Mouse (Mus musculus) intestine, postnatal 0 days (tissue): ENCODE data around the gene Perp. TPM values are rescaled to one million over a fixed set of nuclear protein-coding genes. Genes with fewer than 3 reads are reported as not detected.

Source experiments
- ATAC-seq: fragments of 200-750 bp; cut with Nextera tagmentation; 2 replicates; pipeline ENCODE4 v1.8.0; 2017; ENCODE audit warnings: mild to moderate bottlenecking, moderate TSS enrichment, moderate library complexity
- H3K27ac ChIP-seq: fragments of 300-500 bp; sonication (generic); 2 replicates; pipeline ENCODE4 v1.5.1; 2014; ENCODE audit warnings: mild to moderate bottlenecking, low read depth, low read length, moderate library complexity
- H3K27me3 ChIP-seq: fragments of 300-500 bp; sonication (generic); replicated peaks from 2 replicates; pipeline ENCODE4 v1.6.1; 2014; ENCODE audit warnings: low read length, mixed read lengths; ENCODE audit not compliant: control insufficient read depth, insufficient read depth
- H3K36me3 ChIP-seq: fragments of 300-500 bp; sonication (generic); 2 replicates; pipeline ENCODE4 v1.6.1; 2014; ENCODE audit warnings: mild to moderate bottlenecking, moderate library complexity; ENCODE audit not compliant: control insufficient read depth, insufficient read depth
- H3K4me1 ChIP-seq: fragments of 300-500 bp; sonication (generic); replicated peaks from 2 replicates; pipeline ENCODE4 v1.6.1; 2014; ENCODE audit warnings: antibody characterized with exemption, low read length, mixed read lengths; ENCODE audit not compliant: control insufficient read depth, insufficient read depth
- H3K4me2 ChIP-seq: fragments of 300-500 bp; sonication (generic); replicated peaks from 2 replicates; pipeline ENCODE4 v1.6.1; 2014; ENCODE audit warnings: low read depth, mild to moderate bottlenecking, moderate library complexity
- H3K4me3 ChIP-seq: fragments of 300-500 bp; sonication (generic); 2 replicates; pipeline ENCODE4 v1.5.1; 2014; ENCODE audit warnings: low read depth, low read length
- H3K9ac ChIP-seq: fragments of 300-500 bp; sonication (generic); 2 replicates; pipeline ENCODE4 v1.6.1; 2014; ENCODE audit warnings: mild to moderate bottlenecking, low read depth, low read length
- H3K9me3 ChIP-seq: fragments of 300-500 bp; sonication (generic); 2 replicates; pipeline ENCODE4 v1.6.1; 2016; ENCODE audit warnings: mixed run types; ENCODE audit not compliant: control insufficient read depth
- CTCF ChIP-seq: sonication (generic); IDR thresholded peaks from 2 replicates; pipeline ENCODE4 v1.5.1; 2016; ENCODE audit warnings: low read depth, mild to moderate bottlenecking, control low read depth, antibody characterized with exemption, moderate library complexity
- WGBS: fragments of 180-500 bp; shearing (Covaris S2); extraction: QIAGEN DNeasy Blood & Tissue Kit; methylation state at CpG from one replicate; pipeline ENCODE4 v1.1.7; 2014; 5-methylcytosine and 5-hydroxymethylcytosine counted together
- polyA plus RNA-seq: library from polyadenylated mRNA; unstranded; fragments of >200 nt; fragmentation: Nextera tagmentation; extraction: Ambion mirVana; gene quantifications from 2 replicates; pipeline ENCODE4 v1.2.1, GENCODE M21; 2015

Perp gene
- polyA plus RNA-seq, 1 experiment from 2014 or later: 223 TPM

- TF ChIP-seq CTCF: no peak
- 25% methylated on average over 2 of the region's 2 CpGs for WGBS
- H3K27ac ChIP-seq: no peak overlapping the region
Measured at GRCm38 (mm10) chr10:18870990-18871389, 26.2 kb downstream of the Perp start.

GRCm38 (mm10) chr10:18876211-18876610 lies 31.4 kb downstream of the Perp start:
- H3K9me3 ChIP-seq: no peaks in the 10 kb centered on the region
- TF ChIP-seq CTCF: no peak
- 20% methylated on average over 1 of the region's 1 CpGs for WGBS
- H3K27me3 ChIP-seq: no peaks in the 10 kb centered on the region
- no peak overlapping the region for H3K4me2 ChIP-seq
- no peak for ATAC-seq
- H3K4me1 ChIP-seq: no peaks in the 10 kb centered on the region
- H3K27ac ChIP-seq: no peak overlapping the region
- H3K4me3 ChIP-seq: no peak overlapping the region
- H3K9ac ChIP-seq: no peak overlapping the region
- no peaks in the 10 kb centered on the region for H3K36me3 ChIP-seq

More at GRCm38 (mm10) chr10:18870990-18871389, 26.2 kb downstream of the Perp start:
- Histone ChIP-seq H3K4me3 (no peak overlapping the region), H3K4me1 (no peaks in the 10 kb centered on the region; the same call in 1 of the 2 replicates), H3K9ac (no peak overlapping the region), H3K27me3 (no peaks in the 10 kb centered on the region), H3K9me3 (no peaks in the 10 kb centered on the region), H3K4me2 (no peak overlapping the region), H3K36me3 (no peaks in the 10 kb centered on the region)
- no peak for ATAC-seq

- no peak for TF ChIP-seq CTCF
- Histone ChIP-seq H3K4me3 (no peak overlapping the region), H3K9ac (no peak overlapping the region), H3K9me3 (no peaks in the 10 kb centered on the region), H3K36me3 (no peaks in the 10 kb centered on the region), H3K27me3 (no peaks in the 10 kb centered on the region), H3K4me2 (no peak overlapping the region), H3K4me1 (no peaks in the 10 kb centered on the region), H3K27ac (no peak overlapping the region)
- WGBS: 78% methylated on average over 6 of the region's 6 CpGs
- no peak for ATAC-seq
Measured at GRCm38 (mm10) chr10:18878111-18878510, 33.3 kb downstream of the Perp start.

DNA sequence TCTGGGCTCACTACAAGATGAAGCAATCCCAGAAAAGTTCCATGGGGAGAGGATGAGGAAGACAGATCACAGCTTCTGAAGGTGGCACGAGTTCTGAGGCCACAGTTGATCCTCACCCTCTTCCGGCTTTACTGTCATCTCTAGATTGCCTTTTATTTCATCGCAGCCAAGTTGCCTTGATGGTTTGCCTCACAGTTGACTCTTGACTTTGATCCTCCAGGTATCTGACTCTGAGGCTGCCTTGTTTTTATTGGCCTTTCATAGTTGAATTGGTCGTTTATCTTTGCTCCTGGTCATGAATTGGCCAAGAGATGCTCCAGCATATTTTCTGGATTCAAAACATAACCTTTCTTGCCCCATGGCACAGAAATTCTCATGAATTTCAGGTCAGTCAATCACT lies 34.3 kb downstream of the Perp start:
- Histone ChIP-seq H3K4me2 (no peak overlapping the region), H3K4me1 (no peaks in the 10 kb centered on the region), H3K27ac (no peak overlapping the region), H3K36me3 (no peaks in the 10 kb centered on the region), H3K9me3 (no peaks in the 10 kb centered on the region), H3K4me3 (no peak overlapping the region), H3K27me3 (no peaks in the 10 kb centered on the region), H3K9ac (no peak overlapping the region)
- no peak for TF ChIP-seq CTCF
- WGBS: 68% methylated on average over 4 of the region's 4 CpGs
- ATAC-seq: no peak

- WGBS: 77% methylated on average over 1 of the region's 1 CpGs
- ATAC-seq: no peak
- H3K27me3 ChIP-seq: no peaks in the 10 kb centered on the region
- no peaks in the 10 kb centered on the region for H3K36me3 ChIP-seq
- H3K4me1 ChIP-seq: no peaks in the 10 kb centered on the region
- H3K9me3 ChIP-seq: no peaks in the 10 kb centered on the region
- H3K4me2 ChIP-seq: no peak overlapping the region
- no peak overlapping the region for H3K4me3 ChIP-seq
- H3K27ac ChIP-seq: no peak overlapping the region
- H3K9ac ChIP-seq: no peak overlapping the region
- no peak for TF ChIP-seq CTCF
Measured at GRCm38 (mm10) chr10:18879690-18880089, 34.9 kb downstream of the Perp start.

- Histone ChIP-seq H3K27me3 (no peaks in the 10 kb centered on the region), H3K9me3 (no peaks in the 10 kb centered on the region), H3K27ac (no peak overlapping the region), H3K4me3 (no peak overlapping the region), H3K36me3 (no peaks in the 10 kb centered on the region), H3K4me1 (no peaks in the 10 kb centered on the region), H3K4me2 (no peak overlapping the region), H3K9ac (no peak overlapping the region)
- no peak for ATAC-seq
- 90% methylated on average over 1 of the region's 1 CpGs for WGBS
- TF ChIP-seq CTCF: no peak
Measured at GRCm38 (mm10) chr10:18882190-18882589, 37.4 kb downstream of the Perp start.
